Mouse (Mus musculus): ENCODE measurements around the gene Dohh.

Gene Dohh

GRCm38 (mm10) chr10:81364666-81365065 is 19.6 kb upstream of the Dohh start:
- H3K27me3 ChIP-seq (ENCODE audit: insufficient read depth, low read length) = peaks cover 2% of the 10 kb centered on the region; the same call in 1 of the 2 replicates
- H3K4me3 ChIP-seq (replicated peaks; ENCODE audit: low read length) = peak overlapping the region; percentile 66
- H3K4me1 ChIP-seq (replicated peaks; ENCODE audit: low read depth, low read length) = peaks cover 100% of the 10 kb centered on the region
- no peaks in the 10 kb centered on the region for H3K9me3 ChIP-seq (ENCODE audit: low read length)
- no peak for TF ChIP-seq NANOG (IDR thresholded peaks at IDR 0.05; ENCODE audit: borderline replicate concordance, low read length)
- no peak for TF ChIP-seq POU5F1 (IDR thresholded peaks at IDR 0.05; ENCODE audit: borderline replicate concordance, low read length)
- TF ChIP-seq CTCF (conservative IDR thresholded peaks at IDR 0.05; ENCODE audit: low read length) = no peak
- peaks cover 91% of the 10 kb centered on the region for H3K36me3 ChIP-seq (ENCODE audit: insufficient read depth, low read length)

- H3K36me3 ChIP-seq (ENCODE audit: insufficient read depth, low read length) = peaks cover 91% of the 10 kb centered on the region
- TF ChIP-seq CTCF (conservative IDR thresholded peaks at IDR 0.05; ENCODE audit: low read length) (no peak), POU5F1 (IDR thresholded peaks at IDR 0.05; ENCODE audit: borderline replicate concordance, low read length) (no peak), NANOG (IDR thresholded peaks at IDR 0.05; ENCODE audit: borderline replicate concordance, low read length) (no peak)
- peak overlapping the region; percentile 66; the same call in 1 of the 2 replicates for H3K4me3 ChIP-seq (replicated peaks; ENCODE audit: low read length)
- H3K9me3 ChIP-seq (ENCODE audit: low read length) = no peaks in the 10 kb centered on the region
- peaks cover 100% of the 10 kb centered on the region for H3K4me1 ChIP-seq (replicated peaks; ENCODE audit: low read depth, low read length)
- peaks cover 2% of the 10 kb centered on the region; the same call in 1 of the 2 replicates for H3K27me3 ChIP-seq (ENCODE audit: insufficient read depth, low read length)
These were observed 19.2 kb upstream of the Dohh start for GRCm38 (mm10) chr10:81365073-81365472.

- Histone ChIP-seq H3K36me3 (ENCODE audit: insufficient read depth, low read length) (peaks cover 91% of the 10 kb centered on the region), H3K4me3 (replicated peaks; ENCODE audit: low read length) (peak within 1 kb of the TSS; percentile 66), H3K4me1 (replicated peaks; ENCODE audit: low read depth, low read length) (peaks cover 98% of the 10 kb centered on the region), H3K27me3 (ENCODE audit: insufficient read depth, low read length) (peaks cover 2% of the 10 kb centered on the region; the same call in 1 of the 2 replicates), H3K9me3 (ENCODE audit: low read length) (no peaks in the 10 kb centered on the region)
- TF ChIP-seq POU5F1 (IDR thresholded peaks at IDR 0.05; ENCODE audit: borderline replicate concordance, low read length) (no peak), NANOG (IDR thresholded peaks at IDR 0.05; ENCODE audit: borderline replicate concordance, low read length) (no peak), CTCF (conservative IDR thresholded peaks at IDR 0.05; ENCODE audit: low read length) (no peak)
These were observed 18.4 kb upstream of the Dohh start, which contains the start of gene 4930404N11Rik for GRCm38 (mm10) chr10:81365672-81366476. Gene 4930404N11Rik (minus strand): TSS chr10:81365816.

GRCm38 (mm10) chr10:81366477-81367206 is 17.6 kb upstream of the Dohh start:
- peaks cover 98% of the 10 kb centered on the region for H3K4me1 ChIP-seq (replicated peaks; ENCODE audit: low read depth, low read length)
- H3K36me3 ChIP-seq (ENCODE audit: insufficient read depth, low read length) = peaks cover 91% of the 10 kb centered on the region
- TF ChIP-seq NANOG (IDR thresholded peaks at IDR 0.05; ENCODE audit: borderline replicate concordance, low read length) = no peak
- no peak for TF ChIP-seq CTCF (conservative IDR thresholded peaks at IDR 0.05; ENCODE audit: low read length)
- TF ChIP-seq POU5F1 (IDR thresholded peaks at IDR 0.05; ENCODE audit: borderline replicate concordance, low read length) = no peak
- no peak overlapping the region for H3K4me3 ChIP-seq (replicated peaks; ENCODE audit: low read length)
- H3K27me3 ChIP-seq (ENCODE audit: insufficient read depth, low read length) = peaks cover 2% of the 10 kb centered on the region; the same call in 1 of the 2 replicates
- no peaks in the 10 kb centered on the region for H3K9me3 ChIP-seq (ENCODE audit: low read length)

- Histone ChIP-seq H3K4me1 (replicated peaks; ENCODE audit: low read depth, low read length) (peaks cover 98% of the 10 kb centered on the region), H3K27me3 (ENCODE audit: insufficient read depth, low read length) (peaks cover 2% of the 10 kb centered on the region; the same call in 1 of the 2 replicates), H3K9me3 (ENCODE audit: low read length) (no peaks in the 10 kb centered on the region), H3K36me3 (ENCODE audit: insufficient read depth, low read length) (peaks cover 91% of the 10 kb centered on the region), H3K4me3 (replicated peaks; ENCODE audit: low read length) (no peak overlapping the region)
- TF ChIP-seq POU5F1 (IDR thresholded peaks at IDR 0.05; ENCODE audit: borderline replicate concordance, low read length) (no peak), NANOG (IDR thresholded peaks at IDR 0.05; ENCODE audit: borderline replicate concordance, low read length) (no peak), CTCF (conservative IDR thresholded peaks at IDR 0.05; ENCODE audit: low read length) (no peak)
These were observed 17.1 kb upstream of the Dohh start for GRCm38 (mm10) chr10:81367207-81367495.

GRCm38 (mm10) chr10:81375322-81375721 is 8.9 kb upstream of the Dohh start:
- H3K27me3 ChIP-seq (ENCODE audit: insufficient read depth, low read length) = no peaks in the 10 kb centered on the region
- H3K4me3 ChIP-seq (replicated peaks; ENCODE audit: low read length) = peak overlapping the region; percentile 96

GRCm38 (mm10) chr10:81376561-81377361 is 7.5 kb upstream of the Dohh start:
- Histone ChIP-seq H3K4me1 (replicated peaks; ENCODE audit: low read depth, low read length) (peaks cover 85% of the 10 kb centered on the region), H3K9me3 (ENCODE audit: low read length) (no peaks in the 10 kb centered on the region), H3K36me3 (ENCODE audit: insufficient read depth, low read length) (peaks cover 58% of the 10 kb centered on the region), H3K27me3 (ENCODE audit: insufficient read depth, low read length) (no peaks in the 10 kb centered on the region), H3K4me3 (replicated peaks; ENCODE audit: low read length) (peak overlapping the region; percentile 96)
- no peak for TF ChIP-seq CTCF (conservative IDR thresholded peaks at IDR 0.05; ENCODE audit: low read length)
- TF ChIP-seq NANOG (IDR thresholded peaks at IDR 0.05; ENCODE audit: borderline replicate concordance, low read length) = no peak

More at GRCm38 (mm10) chr10:81375322-81375721, 8.9 kb upstream of the Dohh start:
- Histone ChIP-seq H3K36me3 (ENCODE audit: insufficient read depth, low read length) (peaks cover 72% of the 10 kb centered on the region), H3K9me3 (ENCODE audit: low read length) (no peaks in the 10 kb centered on the region), H3K4me1 (replicated peaks; ENCODE audit: low read depth, low read length) (peaks cover 85% of the 10 kb centered on the region)
- no peak for TF ChIP-seq POU5F1 (IDR thresholded peaks at IDR 0.05; ENCODE audit: borderline replicate concordance, low read length)
- no peak for TF ChIP-seq NANOG (IDR thresholded peaks at IDR 0.05; ENCODE audit: borderline replicate concordance, low read length)
- TF ChIP-seq CTCF (conservative IDR thresholded peaks at IDR 0.05; ENCODE audit: low read length) = no peak

- H3K27me3 ChIP-seq (ENCODE audit: insufficient read depth, low read length) = no peaks in the 10 kb centered on the region
- no peaks in the 10 kb centered on the region for H3K9me3 ChIP-seq (ENCODE audit: low read length)
- TF ChIP-seq NANOG (IDR thresholded peaks at IDR 0.05; ENCODE audit: borderline replicate concordance, low read length) (no peak), POU5F1 (IDR thresholded peaks at IDR 0.05; ENCODE audit: borderline replicate concordance, low read length) (no peak), CTCF (conservative IDR thresholded peaks at IDR 0.05; ENCODE audit: low read length) (no peak)
- peak overlapping the region; percentile 96 for H3K4me3 ChIP-seq (replicated peaks; ENCODE audit: low read length)
- peaks cover 53% of the 10 kb centered on the region for H3K36me3 ChIP-seq (ENCODE audit: insufficient read depth, low read length)
- H3K4me1 ChIP-seq (replicated peaks; ENCODE audit: low read depth, low read length) = peaks cover 83% of the 10 kb centered on the region
These were observed 6.9 kb upstream of the Dohh start for GRCm38 (mm10) chr10:81377362-81377664.
